Mouse (Mus musculus): ENCODE measurements around the gene 9430097D07Rik. TPM values are rescaled to one million over a fixed set of nuclear protein-coding genes. Genes with fewer than 3 reads are reported as not detected.

9430097D07Rik gene
- polyA plus RNA-seq, 1 experiment from 2014 or later: not detected

GRCm38 (mm10) chr2:32576532-32576931 lies 1.0 kb upstream of the 9430097D07Rik start:
- H3K4me2 ChIP-seq: no peak overlapping the region
- peaks cover 23% of the 10 kb centered on the region for H3K4me1 ChIP-seq
- 88% methylated on average over 9 of the region's 9 CpGs for WGBS
- H3K4me3 ChIP-seq: no peak overlapping the region
- H3K36me3 ChIP-seq: peaks cover 13% of the 10 kb centered on the region; the same call in 1 of the 2 replicates
- no peaks in the 10 kb centered on the region for H3K9me3 ChIP-seq
- no peak overlapping the region for H3K27ac ChIP-seq
- peaks cover 31% of the 10 kb centered on the region for H3K27me3 ChIP-seq
- H3K9ac ChIP-seq: no peak overlapping the region
- no peak for ATAC-seq (ENCODE audit: insufficient number of reproducible peaks, insufficient read depth, low FRiP score, low TSS enrichment, low read depth)

- under 1% methylated on average over 26 of the region's 26 CpGs for WGBS
- peak overlapping the region; percentile 55 for H3K4me3 ChIP-seq
- no peaks in the 10 kb centered on the region for H3K9me3 ChIP-seq
- no peak for ATAC-seq (ENCODE audit: insufficient number of reproducible peaks, insufficient read depth, low FRiP score, low TSS enrichment, low read depth)
- H3K4me2 ChIP-seq: peak overlapping the region; percentile 97
- H3K9ac ChIP-seq: peak overlapping the region; percentile 68
- peaks cover 13% of the 10 kb centered on the region; the same call in 1 of the 2 replicates for H3K36me3 ChIP-seq
- peaks cover 26% of the 10 kb centered on the region for H3K27me3 ChIP-seq
- no peak overlapping the region for H3K27ac ChIP-seq
- H3K4me1 ChIP-seq: peaks cover 28% of the 10 kb centered on the region
These were observed 441 bp downstream of the 9430097D07Rik start for GRCm38 (mm10) chr2:32574901-32575585.

- peak within 1 kb of the TSS; percentile 55 for H3K4me3 ChIP-seq
- H3K9me3 ChIP-seq: no peaks in the 10 kb centered on the region
- H3K9ac ChIP-seq: peak within 1 kb of the TSS; percentile 68
- no peak for ATAC-seq (ENCODE audit: insufficient number of reproducible peaks, insufficient read depth, low FRiP score, low TSS enrichment, low read depth)
- H3K27me3 ChIP-seq: peaks cover 21% of the 10 kb centered on the region
- peak within 1 kb of the TSS; percentile 97 for H3K4me2 ChIP-seq
- peaks cover 28% of the 10 kb centered on the region for H3K4me1 ChIP-seq
- no peak within 1 kb of the TSS for H3K27ac ChIP-seq
- 80% methylated on average over 6 of the region's 6 CpGs for WGBS
- peaks cover 13% of the 10 kb centered on the region; the same call in 1 of the 2 replicates for H3K36me3 ChIP-seq
These were observed 987 bp downstream of the 9430097D07Rik start, which contains the start of gene Pip5kl1 for GRCm38 (mm10) chr2:32574497-32574896. Gene Pip5kl1 (plus strand): TSS chr2:32574797.

GRCm38 (mm10) chr2:32572196-32572595 lies 3.3 kb downstream of the 9430097D07Rik start:
- Histone ChIP-seq H3K4me2 (no peak overlapping the region), H3K36me3 (peaks cover 33% of the 10 kb centered on the region), H3K27me3 (no peaks in the 10 kb centered on the region), H3K4me3 (no peak overlapping the region), H3K4me1 (peaks cover 23% of the 10 kb centered on the region), H3K27ac (no peak overlapping the region), H3K9ac (no peak overlapping the region; the same call in 1 of the 2 replicates), H3K9me3 (no peaks in the 10 kb centered on the region)
- WGBS: 87% methylated on average over 11 of the region's 11 CpGs
- ATAC-seq (ENCODE audit: insufficient number of reproducible peaks, insufficient read depth, low FRiP score, low TSS enrichment, low read depth): no peak

- H3K4me1 ChIP-seq: peaks cover 23% of the 10 kb centered on the region
- H3K4me2 ChIP-seq: peak within 1 kb of the TSS; percentile 95
- H3K4me3 ChIP-seq: peak within 1 kb of the TSS; percentile 78
- peak within 1 kb of the TSS; percentile 82 for H3K9ac ChIP-seq
- peaks cover 44% of the 10 kb centered on the region for H3K36me3 ChIP-seq
- 0 out of 2 replicates have a peak, but pooled peaks have one; percentile 44 for ATAC-seq (ENCODE audit: insufficient number of reproducible peaks, insufficient read depth, low FRiP score, low TSS enrichment, low read depth)
- 2% methylated on average over 36 of the region's 36 CpGs for whole genome bisulfite sequencing
- no peaks in the 10 kb centered on the region for H3K9me3 ChIP-seq
- H3K27ac ChIP-seq: peak within 1 kb of the TSS; percentile 48
- no peaks in the 10 kb centered on the region for H3K27me3 ChIP-seq
These were observed 4.6 kb downstream of the 9430097D07Rik start, which contains the start of gene Dpm2 for GRCm38 (mm10) chr2:32570698-32571494. Gene Dpm2 (plus strand): TSS chr2:32570858.

GRCm38 (mm10) chr2:32568941-32569340 lies 6.5 kb downstream of the 9430097D07Rik start:
- 90% methylated on average over 3 of the region's 3 CpGs for WGBS
- H3K9me3 ChIP-seq: no peaks in the 10 kb centered on the region
- H3K4me3 ChIP-seq: no peak overlapping the region
- peaks cover 13% of the 10 kb centered on the region for H3K4me1 ChIP-seq
- H3K27ac ChIP-seq: no peak overlapping the region
- no peak for ATAC-seq (ENCODE audit: insufficient number of reproducible peaks, insufficient read depth, low FRiP score, low TSS enrichment, low read depth)
- H3K9ac ChIP-seq: no peak overlapping the region
- H3K4me2 ChIP-seq: no peak overlapping the region
- no peaks in the 10 kb centered on the region for H3K27me3 ChIP-seq
- peaks cover 64% of the 10 kb centered on the region for H3K36me3 ChIP-seq

GRCm38 (mm10) chr2:32568149-32568548 lies 7.3 kb downstream of the 9430097D07Rik start:
- 74% methylated on average over 5 of the region's 5 CpGs for WGBS
- H3K27ac ChIP-seq: no peak overlapping the region
- H3K9me3 ChIP-seq: no peaks in the 10 kb centered on the region
- H3K4me3 ChIP-seq: no peak overlapping the region
- no peak for ATAC-seq (ENCODE audit: insufficient number of reproducible peaks, insufficient read depth, low FRiP score, low TSS enrichment, low read depth)
- peaks cover 68% of the 10 kb centered on the region for H3K36me3 ChIP-seq
- H3K4me2 ChIP-seq: no peak overlapping the region
- 0 out of 2 replicates have a peak overlapping the region, but pooled peaks have one; percentile 27 for H3K9ac ChIP-seq
- H3K4me1 ChIP-seq: peaks cover 13% of the 10 kb centered on the region
- no peaks in the 10 kb centered on the region for H3K27me3 ChIP-seq

- no peak for ATAC-seq (ENCODE audit: insufficient number of reproducible peaks, insufficient read depth, low FRiP score, low TSS enrichment, low read depth)
- H3K4me2 ChIP-seq: no peak overlapping the region
- H3K9me3 ChIP-seq: no peaks in the 10 kb centered on the region
- peaks cover 6% of the 10 kb centered on the region for H3K4me1 ChIP-seq
- no peak overlapping the region for H3K27ac ChIP-seq
- H3K9ac ChIP-seq: no peak overlapping the region
- H3K27me3 ChIP-seq: no peaks in the 10 kb centered on the region
- H3K4me3 ChIP-seq: no peak overlapping the region
- peaks cover 71% of the 10 kb centered on the region for H3K36me3 ChIP-seq
- 37% methylated on average over 4 of the region's 4 CpGs for WGBS
These were observed 8.9 kb downstream of the 9430097D07Rik start for GRCm38 (mm10) chr2:32566536-32567063.

- no peak for ATAC-seq (ENCODE audit: insufficient number of reproducible peaks, insufficient read depth, low FRiP score, low TSS enrichment, low read depth)
- Histone ChIP-seq H3K27me3 (no peaks in the 10 kb centered on the region), H3K36me3 (peaks cover 51% of the 10 kb centered on the region), H3K4me2 (no peak overlapping the region), H3K9ac (0 out of 2 replicates have a peak overlapping the region, but pooled peaks have one; percentile 11), H3K9me3 (no peaks in the 10 kb centered on the region), H3K4me3 (no peak overlapping the region), H3K27ac (peak overlapping the region; percentile 55; the same call in 1 of the 2 replicates), H3K4me1 (peaks cover 36% of the 10 kb centered on the region)
- WGBS: 41% methylated on average over 5 of the region's 5 CpGs
These were observed 15.9 kb downstream of the 9430097D07Rik start for GRCm38 (mm10) chr2:32559570-32559969.

- H3K4me3 ChIP-seq: no peak overlapping the region
- peaks cover 23% of the 10 kb centered on the region for H3K36me3 ChIP-seq
- no peaks in the 10 kb centered on the region for H3K9me3 ChIP-seq
- peak overlapping the region; percentile 37; the same call in 1 of the 2 replicates for H3K9ac ChIP-seq
- no peaks in the 10 kb centered on the region for H3K27me3 ChIP-seq
- H3K27ac ChIP-seq: peak overlapping the region; percentile 81
- H3K4me1 ChIP-seq: peaks cover 49% of the 10 kb centered on the region
- no peak for ATAC-seq (ENCODE audit: insufficient number of reproducible peaks, insufficient read depth, low FRiP score, low TSS enrichment, low read depth)
- WGBS: 62% methylated on average over 7 of the region's 7 CpGs
- no peak overlapping the region for H3K4me2 ChIP-seq
These were observed 19.5 kb downstream of the 9430097D07Rik start for GRCm38 (mm10) chr2:32556019-32556418.

GRCm38 (mm10) chr2:32555484-32555883 lies 20.0 kb downstream of the 9430097D07Rik start:
- H3K4me3 ChIP-seq: no peak overlapping the region
- peaks cover 55% of the 10 kb centered on the region for H3K4me1 ChIP-seq
- H3K27ac ChIP-seq: peak overlapping the region; percentile 81
- no peaks in the 10 kb centered on the region for H3K27me3 ChIP-seq
- no peak for ATAC-seq (ENCODE audit: insufficient number of reproducible peaks, insufficient read depth, low FRiP score, low TSS enrichment, low read depth)
- 19% methylated on average over 4 of the region's 4 CpGs for WGBS
- peaks cover 21% of the 10 kb centered on the region for H3K36me3 ChIP-seq
- no peaks in the 10 kb centered on the region for H3K9me3 ChIP-seq
- no peak overlapping the region for H3K4me2 ChIP-seq
- peak overlapping the region; percentile 37; the same call in 1 of the 2 replicates for H3K9ac ChIP-seq

All from embryonic facial prominence, embryonic 13.5 days (tissue).